Mouse (Mus musculus): ENCODE measurements around the gene Prr5l. TPM values are rescaled to one million over a fixed set of nuclear protein-coding genes. Genes with fewer than 3 reads are reported as not detected.

Prr5l gene
- polyA plus RNA-seq, 1 experiment from 2014 or later: 5.6 TPM

DNA sequence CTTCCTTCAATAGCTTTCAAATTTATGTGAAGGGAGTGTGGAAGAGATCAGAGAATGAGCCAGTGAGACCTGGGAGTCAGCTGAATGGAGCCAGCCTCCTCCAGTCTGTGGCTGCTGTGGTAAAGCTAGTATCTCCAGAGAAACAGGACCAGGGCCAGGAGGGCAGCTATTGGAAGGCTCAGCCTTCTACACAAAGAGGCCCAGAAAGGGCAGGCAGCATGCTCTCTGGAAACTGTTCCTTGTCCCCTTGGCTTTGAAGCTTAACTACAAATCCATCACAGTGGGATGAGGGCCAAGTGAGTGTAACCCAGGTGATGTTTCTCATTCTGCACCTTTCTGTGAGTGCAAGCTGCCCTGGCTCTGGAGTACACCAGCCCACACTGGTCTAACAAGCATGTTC lies 155.0 kb downstream of the Prr5l start:
- H3K4me3 ChIP-seq: no peak overlapping the region

DNA sequence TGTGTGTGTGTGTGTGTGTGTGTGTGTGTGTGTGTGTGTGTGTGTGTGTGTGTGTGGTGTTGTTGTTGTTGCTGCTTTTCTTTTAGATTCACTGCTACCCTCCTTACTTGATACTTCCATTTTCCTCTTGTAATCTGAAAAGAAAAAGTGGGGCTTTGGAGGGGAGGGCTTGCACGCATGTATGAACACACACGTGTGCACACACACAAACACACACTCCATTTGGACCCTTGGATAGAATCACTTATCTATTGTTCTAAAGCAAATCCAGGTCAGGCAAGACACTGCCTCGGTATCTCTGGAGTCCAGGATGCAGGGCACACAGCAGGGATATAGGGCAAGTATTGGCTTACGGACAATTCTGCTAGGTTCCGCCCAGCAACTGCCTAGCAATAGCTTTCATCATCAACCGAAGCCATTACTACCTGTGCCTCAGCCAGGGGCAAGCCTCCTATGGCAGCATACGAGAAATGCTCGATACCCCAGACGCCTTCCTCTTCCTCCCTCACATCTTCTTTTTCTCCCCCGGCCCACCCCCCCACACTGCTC lies 159.4 kb downstream of the Prr5l start:
- Histone ChIP-seq H3K9me3 (no peaks in the 10 kb centered on the region), H3K9ac (no peak overlapping the region), H3K4me1 (replicated peaks) (peaks cover 21% of the 10 kb centered on the region), H3K27me3 (no peaks in the 10 kb centered on the region), H3K27ac (replicated peaks) (no peak overlapping the region), H3K4me3 (no peak overlapping the region), H3K4me2 (no peak overlapping the region), H3K36me3 (no peaks in the 10 kb centered on the region)
- 45% methylated on average over 10 of the region's 10 CpGs for WGBS
- no peak for ATAC-seq (ENCODE audit: low read depth)

More for the DNA sequence above, 155.0 kb downstream of the Prr5l start:
- Histone ChIP-seq H3K36me3 (no peaks in the 10 kb centered on the region), H3K4me2 (no peak overlapping the region), H3K27me3 (no peaks in the 10 kb centered on the region), H3K9me3 (no peaks in the 10 kb centered on the region), H3K4me1 (replicated peaks) (peaks cover 20% of the 10 kb centered on the region), H3K27ac (replicated peaks) (no peak overlapping the region), H3K9ac (no peak overlapping the region)
- no peak for ATAC-seq (ENCODE audit: low read depth)

GRCm38 (mm10) chr2:101722370-101723332 lies 160.2 kb downstream of the Prr5l start:
- no peaks in the 10 kb centered on the region for H3K9me3 ChIP-seq
- no peak overlapping the region for H3K4me2 ChIP-seq
- peak; percentile 59; the same call in 1 of the 2 replicates for ATAC-seq (ENCODE audit: low read depth)
- H3K36me3 ChIP-seq: no peaks in the 10 kb centered on the region
- H3K4me1 ChIP-seq (replicated peaks): peaks cover 21% of the 10 kb centered on the region
- no peaks in the 10 kb centered on the region for H3K27me3 ChIP-seq
- 30% methylated on average over 8 of the region's 8 CpGs for WGBS
- no peak overlapping the region for H3K4me3 ChIP-seq
- 0 out of 2 replicates have a peak overlapping the region, but pooled peaks have one; percentile 18 for H3K27ac ChIP-seq (replicated peaks)
- H3K9ac ChIP-seq: no peak overlapping the region

GRCm38 (mm10) chr2:101721835-101722234 lies 161.0 kb downstream of the Prr5l start:
- H3K9ac ChIP-seq: no peak overlapping the region
- H3K27ac ChIP-seq (replicated peaks): no peak overlapping the region
- 80% methylated on average over 4 of the region's 4 CpGs for WGBS

DNA sequence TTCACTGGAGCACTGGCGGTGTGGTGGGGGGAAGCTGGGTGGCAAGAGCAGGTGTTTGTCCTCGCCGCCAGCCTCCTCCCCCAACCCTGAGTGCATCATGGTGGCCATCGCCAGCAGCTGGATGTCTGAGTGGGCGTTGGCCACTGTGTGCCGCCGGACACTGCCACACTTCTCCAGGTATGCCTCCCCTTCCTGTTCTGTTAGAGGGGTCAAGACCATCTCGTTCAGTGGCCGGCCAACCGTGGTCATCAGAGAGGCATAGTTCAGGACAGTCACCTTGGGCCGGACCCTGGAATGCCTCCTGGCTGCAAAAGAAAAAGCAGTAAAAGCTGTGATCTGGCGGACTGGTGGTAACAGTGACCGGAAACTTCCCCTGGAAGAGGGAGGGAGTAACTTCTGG lies 165.7 kb downstream of the Prr5l start:
- no peak for ATAC-seq (ENCODE audit: low read depth)
- Histone ChIP-seq H3K9ac (no peak overlapping the region), H3K4me1 (replicated peaks) (peaks cover 2% of the 10 kb centered on the region), H3K27ac (replicated peaks) (no peak overlapping the region), H3K27me3 (no peaks in the 10 kb centered on the region), H3K36me3 (no peaks in the 10 kb centered on the region), H3K4me3 (no peak overlapping the region), H3K9me3 (no peaks in the 10 kb centered on the region), H3K4me2 (no peak overlapping the region)
- WGBS: 93% methylated on average over 13 of the region's 13 CpGs

More at GRCm38 (mm10) chr2:101721835-101722234, 161.0 kb downstream of the Prr5l start:
- no peak overlapping the region for H3K4me3 ChIP-seq
- peaks cover 21% of the 10 kb centered on the region for H3K4me1 ChIP-seq (replicated peaks)
- H3K9me3 ChIP-seq: no peaks in the 10 kb centered on the region
- H3K4me2 ChIP-seq: no peak overlapping the region
- H3K27me3 ChIP-seq: no peaks in the 10 kb centered on the region
- no peaks in the 10 kb centered on the region for H3K36me3 ChIP-seq
- ATAC-seq (ENCODE audit: low read depth): no peak

- Histone ChIP-seq H3K9ac (no peak overlapping the region), H3K27ac (replicated peaks) (no peak overlapping the region), H3K4me2 (no peak overlapping the region), H3K27me3 (no peaks in the 10 kb centered on the region), H3K36me3 (no peaks in the 10 kb centered on the region), H3K4me3 (no peak overlapping the region), H3K4me1 (replicated peaks) (no peaks in the 10 kb centered on the region), H3K9me3 (no peaks in the 10 kb centered on the region)
- 83% methylated on average over 8 of the region's 8 CpGs for WGBS
- no peak for ATAC-seq (ENCODE audit: low read depth)
These were observed 167.0 kb downstream of the Prr5l start for GRCm38 (mm10) chr2:101715650-101716323.

GRCm38 (mm10) chr2:101711608-101712007 lies 171.2 kb downstream of the Prr5l start:
- 91% methylated on average over 3 of the region's 3 CpGs for WGBS
- Histone ChIP-seq H3K9ac (no peak overlapping the region), H3K36me3 (no peaks in the 10 kb centered on the region), H3K4me2 (no peak overlapping the region), H3K27me3 (no peaks in the 10 kb centered on the region; the same call in 1 of the 2 replicates), H3K4me3 (no peak overlapping the region), H3K4me1 (replicated peaks) (no peaks in the 10 kb centered on the region), H3K9me3 (no peaks in the 10 kb centered on the region), H3K27ac (replicated peaks) (no peak overlapping the region)
- ATAC-seq (ENCODE audit: low read depth): no peak

- no peak for ATAC-seq (ENCODE audit: low read depth)
These were observed 176.8 kb downstream of the Prr5l start for GRCm38 (mm10) chr2:101705941-101706485.

GRCm38 (mm10) chr2:101699284-101699683 lies 183.5 kb downstream of the Prr5l start:
- Histone ChIP-seq H3K9me3 (no peaks in the 10 kb centered on the region), H3K4me2 (no peak overlapping the region), H3K36me3 (peaks cover 55% of the 10 kb centered on the region), H3K27me3 (no peaks in the 10 kb centered on the region), H3K9ac (no peak overlapping the region), H3K4me1 (replicated peaks) (no peaks in the 10 kb centered on the region), H3K27ac (replicated peaks) (no peak overlapping the region), H3K4me3 (no peak overlapping the region)
- ATAC-seq (ENCODE audit: low read depth): no peak
- WGBS: 92% methylated on average over 4 of the region's 4 CpGs

More at GRCm38 (mm10) chr2:101705941-101706485, 176.8 kb downstream of the Prr5l start:
- H3K4me2 ChIP-seq: no peak overlapping the region
- no peak overlapping the region for H3K4me3 ChIP-seq
- 56% methylated on average over 5 of the region's 5 CpGs for WGBS
- H3K9me3 ChIP-seq: no peaks in the 10 kb centered on the region
- H3K4me1 ChIP-seq (replicated peaks): no peaks in the 10 kb centered on the region
- H3K36me3 ChIP-seq: no peaks in the 10 kb centered on the region
- no peak overlapping the region for H3K9ac ChIP-seq
- no peak overlapping the region for H3K27ac ChIP-seq (replicated peaks)
- H3K27me3 ChIP-seq: no peaks in the 10 kb centered on the region; the same call in 1 of the 2 replicates

DNA sequence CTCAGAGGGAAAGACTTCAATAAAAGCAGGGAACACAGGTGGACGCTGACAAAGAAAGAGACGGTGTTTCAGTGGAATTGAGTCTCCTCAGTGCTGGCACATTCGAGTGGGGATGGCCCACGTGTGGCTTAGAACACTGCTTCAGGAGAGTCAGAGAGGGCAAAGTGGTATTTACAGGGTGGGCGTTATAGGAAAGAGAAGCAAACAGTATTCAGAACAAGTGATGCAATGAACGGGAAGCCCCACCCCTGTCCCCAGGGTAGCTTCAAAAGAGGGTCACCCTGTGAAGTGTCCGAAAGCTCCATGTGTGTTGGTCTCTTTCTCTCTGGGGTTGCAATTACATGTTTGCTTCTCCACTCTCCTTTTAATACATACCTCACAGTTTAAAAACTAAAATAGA lies 187.2 kb downstream of the Prr5l start:
- no peaks in the 10 kb centered on the region for H3K27me3 ChIP-seq
- WGBS: 88% methylated on average over 7 of the region's 7 CpGs
- no peak overlapping the region for H3K9ac ChIP-seq
- no peak overlapping the region for H3K4me3 ChIP-seq
- no peaks in the 10 kb centered on the region for H3K4me1 ChIP-seq (replicated peaks)
- no peak overlapping the region for H3K27ac ChIP-seq (replicated peaks)
- H3K4me2 ChIP-seq: no peak overlapping the region
- ATAC-seq (ENCODE audit: low read depth): no peak
- H3K9me3 ChIP-seq: no peaks in the 10 kb centered on the region
- H3K36me3 ChIP-seq: peaks cover 75% of the 10 kb centered on the region

DNA sequence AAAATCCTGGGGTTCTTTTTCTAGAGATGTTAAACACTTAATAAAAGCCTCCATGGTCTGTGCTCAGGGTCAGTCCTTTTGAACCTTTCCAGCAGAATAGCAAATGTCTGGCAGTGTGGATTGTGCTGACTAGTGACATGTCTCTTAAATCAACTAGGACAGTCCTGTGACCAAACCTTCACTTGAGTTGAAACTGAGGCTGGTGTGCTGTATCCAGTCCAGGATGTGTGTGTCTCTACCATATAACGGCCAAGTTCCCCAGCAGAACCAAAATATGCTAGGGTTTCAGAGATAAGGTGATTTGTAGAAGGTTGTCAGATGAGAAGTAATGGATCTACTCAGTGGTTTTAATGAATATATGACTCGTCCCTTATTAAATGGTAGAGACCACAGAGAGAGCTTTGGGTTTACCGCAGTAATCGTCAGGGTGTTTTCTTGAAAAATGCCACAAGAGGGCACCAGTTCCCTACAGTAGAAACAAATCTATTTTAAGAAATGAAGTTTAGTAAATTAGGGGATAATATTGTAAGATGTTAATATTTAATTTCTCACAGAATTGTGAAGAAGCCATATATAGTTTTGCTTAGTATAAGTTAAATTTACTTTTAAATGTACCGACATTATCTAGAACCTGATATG lies 189.1 kb downstream of the Prr5l start:
- ATAC-seq (ENCODE audit: low read depth): peak; percentile 19; the same call in 1 of the 2 replicates
- Histone ChIP-seq H3K36me3 (peaks cover 73% of the 10 kb centered on the region), H3K4me2 (no peak overlapping the region), H3K9ac (no peak overlapping the region), H3K27ac (replicated peaks) (no peak overlapping the region), H3K27me3 (no peaks in the 10 kb centered on the region), H3K4me1 (replicated peaks) (no peaks in the 10 kb centered on the region), H3K9me3 (no peaks in the 10 kb centered on the region), H3K4me3 (no peak overlapping the region)
- 57% methylated on average over 5 of the region's 5 CpGs for WGBS
